Mouse (Mus musculus): Measurements from ENCODE around the gene Hsd3b6. TPM values are rescaled to one million over a fixed set of nuclear protein-coding genes. Genes with fewer than 3 reads are reported as not detected.

The Hsd3b6 gene
- polyA plus RNA-seq (2014; fragmentation: Illumina TruSeq; extraction: RNeasy Lipid Tissue Mini Kit (QIAGEN cat#74804); ENCODE audit: low read depth, low replicate concordance), result 34.9 TPM

GRCm38 (mm10) chr3:98814101-98814670, at the start of gene Hsd3b6:
TSS of gene Hsd3b6 (minus strand) at chr3:98814443.

DNA sequence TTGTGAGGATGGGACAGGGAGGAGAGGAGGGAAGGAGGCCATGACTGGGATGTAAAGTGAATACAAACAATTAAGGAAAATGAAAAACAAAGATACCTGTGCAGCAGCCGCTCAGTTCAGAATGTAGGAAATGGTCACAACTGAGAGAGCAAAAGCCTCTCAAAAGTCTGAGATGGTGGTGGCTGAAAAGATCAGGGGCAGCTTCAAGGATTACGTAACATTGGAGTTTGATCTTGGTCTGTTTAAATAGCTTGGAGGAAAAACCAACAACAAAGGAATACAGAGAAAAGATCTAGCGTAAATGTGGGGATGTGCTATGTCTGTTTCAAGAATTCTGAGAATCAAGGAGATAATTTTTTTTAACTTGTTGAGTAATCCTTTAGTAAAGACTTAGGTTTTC, 45.3 kb upstream of the Hsd3b6 start, which contains the start of gene Hsd3b1:
Gene Hsd3b1 (minus strand): TSS at position 219 of the 400 bp plus-strand sequence.

Other genes with a start within 250 kb of the Hsd3b6 start
- not detected for gene Gm10681, start 225.6 kb downstream of the Hsd3b6 start, polyA plus RNA-seq (2014; fragmentation: Illumina TruSeq; extraction: RNeasy Lipid Tissue Mini Kit (QIAGEN cat#74804); ENCODE audit: low read depth, low replicate concordance)
- gene Hsd3b5, start 184.2 kb downstream of the Hsd3b6 start, polyA plus RNA-seq (2014; fragmentation: Illumina TruSeq; extraction: RNeasy Lipid Tissue Mini Kit (QIAGEN cat#74804); ENCODE audit: low read depth, low replicate concordance), result not detected
- gene Hsd3b2, start 89.9 kb downstream of the Hsd3b6 start, polyA plus RNA-seq (2014; fragmentation: Illumina TruSeq; extraction: RNeasy Lipid Tissue Mini Kit (QIAGEN cat#74804); ENCODE audit: low read depth, low replicate concordance), result not detected
- not detected for gene Hsd3b3, start 51.3 kb downstream of the Hsd3b6 start, polyA plus RNA-seq (2014; fragmentation: Illumina TruSeq; extraction: RNeasy Lipid Tissue Mini Kit (QIAGEN cat#74804); ENCODE audit: low read depth, low replicate concordance)
- gene Hsd3b1, start 45.4 kb upstream of the Hsd3b6 start, polyA plus RNA-seq (2014; fragmentation: Illumina TruSeq; extraction: RNeasy Lipid Tissue Mini Kit (QIAGEN cat#74804); ENCODE audit: low read depth, low replicate concordance), result 17,303 TPM
- 498 TPM for gene Hao2, start 78.8 kb upstream of the Hsd3b6 start, polyA plus RNA-seq (2014; fragmentation: Illumina TruSeq; extraction: RNeasy Lipid Tissue Mini Kit (QIAGEN cat#74804); ENCODE audit: low read depth, low replicate concordance)